Mouse (Mus musculus) heart, embryonic 16.5 days (tissue): ENCODE results near the gene Zfyve21. TPM values are rescaled to one million over a fixed set of nuclear protein-coding genes. Genes with fewer than 3 reads are reported as not detected.

Experiments
- ATAC-seq: fragments of 200-750 bp; cut with Nextera tagmentation; replicated peaks from 2 replicates; pipeline ENCODE4 v1.8.0; 2017; ENCODE audit warnings: moderate number of reproducible peaks; ENCODE audit not compliant: insufficient read depth, low FRiP score; ENCODE audit errors: extremely low read depth
- H3K27ac ChIP-seq: fragments of 300-500 bp; sonication (generic); 2 replicates; pipeline ENCODE4 v1.5.1; 2014; ENCODE audit warnings: mild to moderate bottlenecking, low read length, control low read depth, moderate library complexity
- H3K27me3 ChIP-seq: fragments of 300-500 bp; sonication (generic); 2 replicates; pipeline ENCODE4 v1.6.1; 2014; ENCODE audit warnings: low read length, mixed read lengths; ENCODE audit not compliant: control insufficient read depth, insufficient read depth
- H3K36me3 ChIP-seq: fragments of 300-500 bp; sonication (generic); 2 replicates; pipeline ENCODE4 v1.6.1; 2014; ENCODE audit not compliant: control insufficient read depth, insufficient read depth
- H3K4me1 ChIP-seq: fragments of 300-500 bp; sonication (generic); 2 replicates; pipeline ENCODE4 v1.6.1; 2014; ENCODE audit warnings: low read length, mixed read lengths; ENCODE audit not compliant: control insufficient read depth, insufficient read depth
- H3K4me2 ChIP-seq: fragments of 300-500 bp; sonication (generic); 2 replicates; pipeline ENCODE4 v1.6.1; 2014; ENCODE audit warnings: low read depth, mild to moderate bottlenecking, control low read depth, low read length
- H3K4me3 ChIP-seq: fragments of 300-500 bp; sonication (generic); 2 replicates; pipeline ENCODE4 v1.5.1; 2014; ENCODE audit warnings: mild to moderate bottlenecking, control low read depth, low read length
- H3K9ac ChIP-seq: fragments of 300-500 bp; sonication (generic); 2 replicates; pipeline ENCODE4 v1.6.1; 2014; ENCODE audit warnings: low read length, control low read depth
- H3K9me3 ChIP-seq: fragments of 300-500 bp; sonication (generic); replicated peaks from 2 replicates; pipeline ENCODE4 v1.6.1; 2016; ENCODE audit warnings: low read length; ENCODE audit not compliant: control insufficient read depth
- WGBS: fragments of 180-500 bp; shearing (Covaris S2); extraction: QIAGEN DNeasy Blood & Tissue Kit; methylation state at CpG from one replicate; pipeline ENCODE4 v1.1.7; 2014; 5-methylcytosine and 5-hydroxymethylcytosine counted together
- polyA plus RNA-seq: library from polyadenylated mRNA; unstranded; fragments of >200 nt; fragmentation: Nextera tagmentation; extraction: Ambion mirVana; gene quantifications from 2 replicates; pipeline ENCODE4 v1.2.1, GENCODE M21; 2015

Zfyve21 gene
- polyA plus RNA-seq, 1 experiment from 2014 or later = 124 TPM

- peaks cover 39% of the 10 kb centered on the region for H3K4me1 ChIP-seq
- H3K27ac ChIP-seq = no peak overlapping the region
- peak overlapping the region; percentile 95 for H3K4me2 ChIP-seq
- ATAC-seq = no peak
- H3K36me3 ChIP-seq = no peaks in the 10 kb centered on the region; the same call in 1 of the 2 replicates
- no peaks in the 10 kb centered on the region for H3K27me3 ChIP-seq
- peak overlapping the region; percentile 78 for H3K9ac ChIP-seq
- H3K4me3 ChIP-seq = peak overlapping the region; percentile 64
- 4% methylated on average over 27 of the region's 27 CpGs for WGBS
- H3K9me3 ChIP-seq = no peaks in the 10 kb centered on the region
Measured at GRCm38 (mm10) chr12:111813111-111813765, 732 bp upstream of the Zfyve21 start.

GRCm38 (mm10) chr12:111814769-111815762, 1.1 kb downstream of the Zfyve21 start:
- Histone ChIP-seq H3K4me1 (peaks cover 35% of the 10 kb centered on the region), H3K4me2 (peak overlapping the region; percentile 85), H3K9me3 (no peaks in the 10 kb centered on the region), H3K27me3 (no peaks in the 10 kb centered on the region), H3K27ac (peak overlapping the region; percentile 97), H3K36me3 (no peaks in the 10 kb centered on the region), H3K9ac (peak overlapping the region; percentile 86), H3K4me3 (peak overlapping the region; percentile 64)
- ATAC-seq = no peak
- 20% methylated on average over 19 of the region's 19 CpGs for WGBS

- Histone ChIP-seq H3K4me3 (peak overlapping the region; percentile 23; the same call in 1 of the 2 replicates), H3K4me1 (peaks cover 34% of the 10 kb centered on the region), H3K27me3 (no peaks in the 10 kb centered on the region)
Measured at GRCm38 (mm10) chr12:111816528-111816927, 2.6 kb downstream of the Zfyve21 start.

GRCm38 (mm10) chr12:111816967-111817366, 3.0 kb downstream of the Zfyve21 start:
- Histone ChIP-seq H3K4me1 (peaks cover 34% of the 10 kb centered on the region), H3K4me2 (peak overlapping the region; percentile 85; the same call in 1 of the 2 replicates), H3K27ac (peak overlapping the region; percentile 46), H3K36me3 (no peaks in the 10 kb centered on the region), H3K4me3 (peak overlapping the region; percentile 23; the same call in 1 of the 2 replicates), H3K9me3 (no peaks in the 10 kb centered on the region), H3K27me3 (no peaks in the 10 kb centered on the region), H3K9ac (no peak overlapping the region)
- ATAC-seq = no peak
- WGBS = 59% methylated on average over 9 of the region's 9 CpGs

More at GRCm38 (mm10) chr12:111816528-111816927, 2.6 kb downstream of the Zfyve21 start:
- H3K27ac ChIP-seq = peak overlapping the region; percentile 46
- no peak for ATAC-seq
- H3K9ac ChIP-seq = peak overlapping the region; percentile 40
- H3K36me3 ChIP-seq = no peaks in the 10 kb centered on the region
- H3K4me2 ChIP-seq = peak overlapping the region; percentile 85
- WGBS = 50% methylated on average over 13 of the region's 13 CpGs
- H3K9me3 ChIP-seq = no peaks in the 10 kb centered on the region

- WGBS = 88% methylated on average over 8 of the region's 8 CpGs
- no peak overlapping the region for H3K4me3 ChIP-seq
Measured at GRCm38 (mm10) chr12:111817991-111818390, 4.0 kb downstream of the Zfyve21 start.

GRCm38 (mm10) chr12:111819936-111820335, 6.0 kb downstream of the Zfyve21 start:
- Histone ChIP-seq H3K9me3 (no peaks in the 10 kb centered on the region), H3K4me3 (no peak overlapping the region), H3K27ac (no peak overlapping the region), H3K4me1 (peaks cover 23% of the 10 kb centered on the region), H3K36me3 (peaks cover 13% of the 10 kb centered on the region), H3K9ac (no peak overlapping the region), H3K4me2 (no peak overlapping the region), H3K27me3 (no peaks in the 10 kb centered on the region)
- WGBS = 66% methylated on average over 8 of the region's 8 CpGs
- no peak for ATAC-seq

More at GRCm38 (mm10) chr12:111817991-111818390, 4.0 kb downstream of the Zfyve21 start:
- H3K9ac ChIP-seq = no peak overlapping the region
- ATAC-seq = no peak
- H3K4me2 ChIP-seq = no peak overlapping the region
- no peak overlapping the region for H3K27ac ChIP-seq
- no peaks in the 10 kb centered on the region for H3K36me3 ChIP-seq
- H3K27me3 ChIP-seq = no peaks in the 10 kb centered on the region
- peaks cover 28% of the 10 kb centered on the region for H3K4me1 ChIP-seq
- H3K9me3 ChIP-seq = no peaks in the 10 kb centered on the region

- Histone ChIP-seq H3K9ac (no peak overlapping the region), H3K9me3 (no peaks in the 10 kb centered on the region), H3K4me2 (no peak overlapping the region), H3K36me3 (peaks cover 21% of the 10 kb centered on the region), H3K4me1 (peaks cover 16% of the 10 kb centered on the region), H3K27me3 (no peaks in the 10 kb centered on the region), H3K27ac (no peak overlapping the region), H3K4me3 (no peak overlapping the region)
- WGBS = 79% methylated on average over 7 of the region's 7 CpGs
- no peak for ATAC-seq
Measured at GRCm38 (mm10) chr12:111820708-111821107, 6.7 kb downstream of the Zfyve21 start.

GRCm38 (mm10) chr12:111821931-111822330, 8.0 kb downstream of the Zfyve21 start:
- no peaks in the 10 kb centered on the region for H3K27me3 ChIP-seq
- 62% methylated on average over 4 of the region's 4 CpGs for WGBS
- H3K9me3 ChIP-seq = no peaks in the 10 kb centered on the region
- no peak overlapping the region for H3K9ac ChIP-seq
- no peak overlapping the region for H3K4me3 ChIP-seq
- peaks cover 5% of the 10 kb centered on the region; the same call in 1 of the 2 replicates for H3K4me1 ChIP-seq
- H3K4me2 ChIP-seq = no peak overlapping the region
- H3K27ac ChIP-seq = no peak overlapping the region
- no peak for ATAC-seq
- H3K36me3 ChIP-seq = peaks cover 32% of the 10 kb centered on the region
